Mouse (Mus musculus) embryo, embryonic 10.5 days (tissue): ENCODE results near the gene Tmem182.

Source experiments
- DNase-seq: peaks from one replicate; pipeline ENCODE4 v3.0.0-alpha.2; 2015; ENCODE audit warnings: low spot score

Gene Tmem182

GRCm38 (mm10) chr1:40799121-40799520, 6.3 kb upstream of the Tmem182 start:
- DNase-seq = no peak

- no peak for DNase-seq
Observed at GRCm38 (mm10) chr1:40800908-40801307, 4.5 kb upstream of the Tmem182 start.

- DNase-seq = peak; percentile 68
Observed at GRCm38 (mm10) chr1:40802759-40803158, 2.6 kb upstream of the Tmem182 start.

- no peak for DNase-seq
Observed at GRCm38 (mm10) chr1:40804118-40804517, 1.3 kb upstream of the Tmem182 start.

GRCm38 (mm10) chr1:40805891-40806290, 490 bp downstream of the Tmem182 start:
- DNase-seq = no peak

GRCm38 (mm10) chr1:40808643-40809042, 3.2 kb downstream of the Tmem182 start:
- no peak for DNase-seq

GRCm38 (mm10) chr1:40815071-40815845, 9.9 kb downstream of the Tmem182 start:
- DNase-seq = no peak

GRCm38 (mm10) chr1:40824517-40824916, 19.1 kb downstream of the Tmem182 start:
- no peak for DNase-seq

GRCm38 (mm10) chr1:40824936-40825335, 19.5 kb downstream of the Tmem182 start:
- DNase-seq = peak; percentile 23

- DNase-seq = no peak
Observed at GRCm38 (mm10) chr1:40825826-40826225, 20.4 kb downstream of the Tmem182 start.

GRCm38 (mm10) chr1:40829213-40829914, 24.0 kb downstream of the Tmem182 start:
- no peak for DNase-seq

- no peak for DNase-seq
Observed at GRCm38 (mm10) chr1:40830712-40831507, 25.5 kb downstream of the Tmem182 start.

GRCm38 (mm10) chr1:40835468-40835867, 30.1 kb downstream of the Tmem182 start:
- no peak for DNase-seq

- no peak for DNase-seq
Observed at GRCm38 (mm10) chr1:40840605-40841004, 35.2 kb downstream of the Tmem182 start.

- no peak for DNase-seq
Observed at GRCm38 (mm10) chr1:40841032-40841761, 35.8 kb downstream of the Tmem182 start.

- peak; percentile 74 for DNase-seq
Observed at GRCm38 (mm10) chr1:40844616-40845015, 39.2 kb downstream of the Tmem182 start.

- no peak for DNase-seq
Observed at GRCm38 (mm10) chr1:40847196-40847938, 42.0 kb downstream of the Tmem182 start.

- DNase-seq = no peak
Observed at GRCm38 (mm10) chr1:40851286-40851685, 45.9 kb downstream of the Tmem182 start.

GRCm38 (mm10) chr1:40855268-40855667, 49.9 kb downstream of the Tmem182 start:
- DNase-seq = no peak

- no peak for DNase-seq
Observed at GRCm38 (mm10) chr1:40856846-40857636, 51.6 kb downstream of the Tmem182 start.
